Mouse (Mus musculus) spleen, adult 2 months (tissue): Measurements from ENCODE around the gene Mroh3. TPM values are rescaled to one million over a fixed set of nuclear protein-coding genes. Genes with fewer than 3 reads are reported as not detected.

ENCODE experiments used
- DNase-seq, 2 experiments: peaks; one replicate each; pipeline versions ENCODE4 v3.0.0 to v3.0.0-alpha.2; 2012 to 2021; ENCODE audit warnings: low spot score in 2 of 2, low read depth in 1 of 2
- H3K27ac ChIP-seq: fragments of 200-500 bp; 2 replicates; pipeline ENCODE4 v1.5.1; 2012; ENCODE audit warnings: low read length, inconsistent platforms; ENCODE audit not compliant: insufficient read depth
- H3K27me3 ChIP-seq: fragments of 200-500 bp; 2 replicates; pipeline ENCODE4 v1.6.1; 2012; ENCODE audit warnings: mild to moderate bottlenecking, moderate library complexity, low read length, inconsistent platforms; ENCODE audit not compliant: control insufficient read depth, insufficient read depth
- H3K36me3 ChIP-seq: fragments of 200-500 bp; 2 replicates; pipeline ENCODE4 v1.6.1; 2012; ENCODE audit warnings: mild to moderate bottlenecking, low read length, inconsistent platforms; ENCODE audit not compliant: control insufficient read depth, insufficient read depth
- H3K4me1 ChIP-seq: fragments of 200-500 bp; 2 replicates; pipeline ENCODE4 v1.6.1; 2011; ENCODE audit warnings: inconsistent platforms; ENCODE audit not compliant: control insufficient read depth, insufficient read depth, insufficient read length
- H3K4me3 ChIP-seq: fragments of 200-500 bp; 2 replicates; pipeline ENCODE4 v1.5.1; 2011; ENCODE audit warnings: mild to moderate bottlenecking, inconsistent platforms; ENCODE audit not compliant: insufficient read depth, insufficient read length; ENCODE audit errors: extremely low read depth
- CTCF ChIP-seq: fragments of 200-500 bp; IDR thresholded peaks from 2 replicates; pipeline ENCODE4 v1.5.1; 2011; ENCODE audit warnings: mild to moderate bottlenecking, inconsistent platforms; ENCODE audit not compliant: insufficient read depth, insufficient read length, insufficient replicate concordance; ENCODE audit errors: extremely low read depth
- POLR2A ChIP-seq: fragments of 200-500 bp; IDR thresholded peaks from 2 replicates; pipeline ENCODE4 v1.6.1; 2011; ENCODE audit warnings: low read depth, low read length, inconsistent platforms
- WGBS: fragments of 180-500 bp; shearing (Covaris S2); methylation state at CpG from one replicate; pipeline ENCODE4 v1.1.7; 2018; 5-methylcytosine and 5-hydroxymethylcytosine counted together
- polyA plus RNA-seq: library from polyadenylated mRNA; depleted of rRNA; stranded (reverse); fragments of >200 nt; gene quantifications from 2 replicates; pipeline ENCODE4 v1.2.3, GENCODE M21; 2012

Gene Mroh3
- polyA plus RNA-seq, 1 experiment: not detected

- WGBS: 81% methylated on average over 6 of the region's 6 CpGs
- TF ChIP-seq CTCF (no peak), POLR2A (no peak)
- Histone ChIP-seq H3K4me1 (peaks cover 32% of the 10 kb centered on the region), H3K36me3 (peaks cover 16% of the 10 kb centered on the region), H3K27ac (no peak overlapping the region), H3K27me3 (no peaks in the 10 kb centered on the region), H3K4me3 (no peak overlapping the region)
- DNase-seq: no peak
These were observed 70.3 kb downstream of the Mroh3 start for GRCm38 (mm10) chr1:136142336-136142735.

- 67% methylated on average over 11 of the region's 11 CpGs for WGBS
- Histone ChIP-seq H3K4me1 (peaks cover 42% of the 10 kb centered on the region), H3K27ac (peak overlapping the region; percentile 44)
These were observed 71.3 kb downstream of the Mroh3 start for GRCm38 (mm10) chr1:136141176-136141950.

GRCm38 (mm10) chr1:136139990-136140640 is 72.5 kb downstream of the Mroh3 start:
- Histone ChIP-seq H3K4me1 (peaks cover 53% of the 10 kb centered on the region), H3K27ac (peak overlapping the region; percentile 99), H3K36me3 (peaks cover 7% of the 10 kb centered on the region; the same call in 1 of the 2 replicates), H3K4me3 (peak overlapping the region; percentile 79), H3K27me3 (no peaks in the 10 kb centered on the region)
- peak; percentile 87 to 90 for DNase-seq
- TF ChIP-seq POLR2A (peak; percentile 55; the same call in 1 of the 2 replicates), CTCF (no peak)
- 1% methylated on average over 32 of the region's 32 CpGs for WGBS

More at GRCm38 (mm10) chr1:136141176-136141950, 71.3 kb downstream of the Mroh3 start:
- no peak for DNase-seq
- no peak overlapping the region for H3K4me3 ChIP-seq
- peaks cover 15% of the 10 kb centered on the region for H3K36me3 ChIP-seq
- no peaks in the 10 kb centered on the region for H3K27me3 ChIP-seq
- TF ChIP-seq POLR2A: no peak
- no peak for TF ChIP-seq CTCF

GRCm38 (mm10) chr1:136138191-136138830 is 74.3 kb downstream of the Mroh3 start:
- peaks cover 68% of the 10 kb centered on the region for H3K4me1 ChIP-seq

GRCm38 (mm10) chr1:136137575-136137974 is 75.1 kb downstream of the Mroh3 start:
- peak in 1 of 2 experiments; percentile 49 for DNase-seq
- Histone ChIP-seq H3K36me3 (peaks cover 2% of the 10 kb centered on the region; the same call in 1 of the 2 replicates), H3K27me3 (no peaks in the 10 kb centered on the region), H3K4me1 (peaks cover 72% of the 10 kb centered on the region), H3K4me3 (no peak overlapping the region), H3K27ac (peak overlapping the region; percentile 95)
- TF ChIP-seq POLR2A (no peak), CTCF (no peak)
- 6% methylated on average over 4 of the region's 4 CpGs for WGBS

More at GRCm38 (mm10) chr1:136138191-136138830, 74.3 kb downstream of the Mroh3 start:
- TF ChIP-seq POLR2A: no peak
- no peak for TF ChIP-seq CTCF
- WGBS: 25% methylated on average over 10 of the region's 10 CpGs
- H3K27ac ChIP-seq: peak overlapping the region; percentile 65
- no peak for DNase-seq
- H3K27me3 ChIP-seq: no peaks in the 10 kb centered on the region
- H3K4me3 ChIP-seq: no peak overlapping the region
- peaks cover 2% of the 10 kb centered on the region; the same call in 1 of the 2 replicates for H3K36me3 ChIP-seq

- Histone ChIP-seq H3K4me3 (no peak overlapping the region; the same call in 1 of the 2 replicates), H3K27ac (peak overlapping the region; percentile 95), H3K27me3 (no peaks in the 10 kb centered on the region), H3K36me3 (peaks cover 2% of the 10 kb centered on the region; the same call in 1 of the 2 replicates), H3K4me1 (peaks cover 71% of the 10 kb centered on the region)
- DNase-seq: no peak
- no peak for TF ChIP-seq POLR2A
- WGBS: 33% methylated on average over 7 of the region's 7 CpGs
These were observed 75.5 kb downstream of the Mroh3 start for GRCm38 (mm10) chr1:136137071-136137531.
